26 mouse cellular contexts compared by ENCODE assay signal in genomic region chr10:92643995-92644394, GRCm38 (mm10).
A peak's percentile ranks its signal among the peaks of the same experiment; 100 is the strongest.
DNase-seq lines count a peak whose midpoint lies in the region; ATAC-seq and TF ChIP-seq lines count a peak whose summit lies in the region.
"Had no signal": no experiment of that assay in that cellular context is flagged by ENCODE, and none has a peak within 500 bp of the region (broad histone marks: within the 10 kb centered on the region; RNA-seq: fewer than 3 reads in every experiment).

No protein-coding gene starts in this region.

- 36% methylated on average over 8 of the region's 8 CpGs for WGBS in kidney, postnatal 0 days
- 63% methylated on average over 8 of the region's 8 CpGs for WGBS in embryonic facial prominence, embryonic 10.5 days

- DNase-seq in embryo, embryonic 11 days = peak; percentile 10
- DNase-seq in embryo, embryonic 10 days (ENCODE audit: low spot score) = no peak
- peak; percentile 44 for DNase-seq in kidney, postnatal 0 days (ENCODE audit: low spot score)
- no peak for DNase-seq in kidney, adult 9 months
- DNase-seq in embryonic facial prominence, embryonic 10.5 days (ENCODE audit: low spot score) = peak; percentile 20
- peak; percentile 2 to 5 for DNase-seq in kidney, postnatal 36 days
- no peak for DNase-seq in MN1 (ENCODE audit: low spot score)
- DNase-seq: adrenal gland, postnatal 25 days; cerebellum, adult 9-10 months; gastrocnemius, postnatal 10 days; heart, adult 11 months; heart, postnatal 10 days; lung, adult 18-20 months; lung, postnatal 10 days; right cerebral cortex, adult 18-20 months; right cerebral cortex, postnatal 4 days; thymus, postnatal 25 days had no signal

- 0 out of 2 replicates have a peak overlapping the region, but pooled peaks have one; percentile 7 for H3K4me2 ChIP-seq in kidney, postnatal 0 days (ENCODE audit: low read length)
- H3K4me2 ChIP-seq: embryonic facial prominence, embryonic 13.5 days; heart, embryonic 12.5 days; hindbrain, embryonic 12.5 days; limb, embryonic 13.5 days; liver, embryonic 12.5 days; midbrain, embryonic 11.5 days; neural tube, embryonic 13.5 days had no signal

- no peak for TF ChIP-seq CTCF in kidney, postnatal 0 days (IDR thresholded peaks at IDR 0.05; ENCODE audit: low read depth)

- H3K9ac ChIP-seq in kidney, postnatal 0 days (ENCODE audit: low read depth, low read length) = no peak overlapping the region
- H3K9ac ChIP-seq: embryonic facial prominence, embryonic 13.5 days; heart, embryonic 12.5 days; hindbrain, embryonic 12.5 days; limb, embryonic 13.5 days; liver, embryonic 12.5 days; neural tube, embryonic 13.5 days had no signal

- H3K27me3 ChIP-seq in kidney, postnatal 0 days (ENCODE audit: insufficient read depth, low read length) = no peaks in the 10 kb centered on the region
- H3K27me3 ChIP-seq in embryonic facial prominence, embryonic 10.5 days (replicated peaks; ENCODE audit: low read depth, poor library complexity, severe bottlenecking) = no peaks in the 10 kb centered on the region
- H3K27me3 ChIP-seq: embryonic facial prominence, embryonic 13.5 days; heart, embryonic 12.5 days; hindbrain, embryonic 12.5 days; liver, embryonic 12.5 days; neural tube, embryonic 13.5 days had no signal

- H3K36me3 ChIP-seq in kidney, postnatal 0 days (ENCODE audit: insufficient read depth, low read length) = no peaks in the 10 kb centered on the region
- H3K36me3 ChIP-seq in embryonic facial prominence, embryonic 10.5 days (replicated peaks) = no peaks in the 10 kb centered on the region
- H3K36me3 ChIP-seq: embryonic facial prominence, embryonic 13.5 days; heart, embryonic 12.5 days; hindbrain, embryonic 12.5 days; limb, embryonic 13.5 days; liver, embryonic 12.5 days; neural tube, embryonic 13.5 days had no signal

- no peaks in the 10 kb centered on the region for H3K4me1 ChIP-seq in kidney, postnatal 0 days (replicated peaks; ENCODE audit: insufficient read depth, low read length)
- peaks cover 13% of the 10 kb centered on the region for H3K4me1 ChIP-seq in embryonic facial prominence, embryonic 10.5 days
- H3K4me1 ChIP-seq: heart, embryonic 12.5 days; liver, embryonic 12.5 days; neural tube, embryonic 13.5 days had no signal

- ATAC-seq in kidney, postnatal 0 days (replicated peaks; ENCODE audit: low FRiP score, low read depth) = peak; percentile 71
- ATAC-seq: forebrain, embryonic 16.5 days; liver, embryonic 12.5 days had no signal

- H3K4me3 ChIP-seq in kidney, postnatal 0 days (replicated peaks; ENCODE audit: low read depth, low read length) = no peak overlapping the region
- H3K4me3 ChIP-seq in embryonic facial prominence, embryonic 10.5 days = no peak overlapping the region
- H3K4me3 ChIP-seq: embryonic facial prominence, embryonic 13.5 days; heart, embryonic 12.5 days; hindbrain, embryonic 12.5 days; limb, embryonic 13.5 days; liver, embryonic 12.5 days; myocyte; neural tube, embryonic 13.5 days had no signal

- H3K9me3 ChIP-seq in kidney, postnatal 0 days (replicated peaks; ENCODE audit: low read length) = no peaks in the 10 kb centered on the region
- H3K9me3 ChIP-seq in embryonic facial prominence, embryonic 10.5 days = no peaks in the 10 kb centered on the region
- H3K9me3 ChIP-seq: embryonic facial prominence, embryonic 13.5 days; heart, embryonic 12.5 days; hindbrain, embryonic 12.5 days; liver, embryonic 12.5 days; neural tube, embryonic 13.5 days had no signal

- H3K27ac ChIP-seq in kidney, postnatal 0 days = no peak overlapping the region
- H3K27ac ChIP-seq in embryonic facial prominence, embryonic 10.5 days (replicated peaks) = no peak overlapping the region
- H3K27ac ChIP-seq: embryonic facial prominence, embryonic 13.5 days; hindbrain, embryonic 12.5 days; limb, embryonic 13.5 days; liver, embryonic 12.5 days; neural tube, embryonic 13.5 days had no signal

Comparison
In these comparisons a context has a peak if more than half of its experiments do, and no peak if none do; other contexts are left out.
1. DNase-seq: peak in embryo, embryonic 11 days (single experiment), kidney, postnatal 0 days (single experiment), embryonic facial prominence, embryonic 10.5 days (single experiment) and kidney, postnatal 36 days (2 of 2); none in embryo, embryonic 10 days (single experiment), kidney, adult 9 months (single experiment) and MN1 (single experiment).